Mouse (Mus musculus): ENCODE results near the gene Ccr5.
"Not testable (repeated sequence)": the region's sequence is repeated elsewhere in the genome, so short reads cannot be mapped to it uniquely, and the experiment has no call there.

Gene Ccr5

DNA sequence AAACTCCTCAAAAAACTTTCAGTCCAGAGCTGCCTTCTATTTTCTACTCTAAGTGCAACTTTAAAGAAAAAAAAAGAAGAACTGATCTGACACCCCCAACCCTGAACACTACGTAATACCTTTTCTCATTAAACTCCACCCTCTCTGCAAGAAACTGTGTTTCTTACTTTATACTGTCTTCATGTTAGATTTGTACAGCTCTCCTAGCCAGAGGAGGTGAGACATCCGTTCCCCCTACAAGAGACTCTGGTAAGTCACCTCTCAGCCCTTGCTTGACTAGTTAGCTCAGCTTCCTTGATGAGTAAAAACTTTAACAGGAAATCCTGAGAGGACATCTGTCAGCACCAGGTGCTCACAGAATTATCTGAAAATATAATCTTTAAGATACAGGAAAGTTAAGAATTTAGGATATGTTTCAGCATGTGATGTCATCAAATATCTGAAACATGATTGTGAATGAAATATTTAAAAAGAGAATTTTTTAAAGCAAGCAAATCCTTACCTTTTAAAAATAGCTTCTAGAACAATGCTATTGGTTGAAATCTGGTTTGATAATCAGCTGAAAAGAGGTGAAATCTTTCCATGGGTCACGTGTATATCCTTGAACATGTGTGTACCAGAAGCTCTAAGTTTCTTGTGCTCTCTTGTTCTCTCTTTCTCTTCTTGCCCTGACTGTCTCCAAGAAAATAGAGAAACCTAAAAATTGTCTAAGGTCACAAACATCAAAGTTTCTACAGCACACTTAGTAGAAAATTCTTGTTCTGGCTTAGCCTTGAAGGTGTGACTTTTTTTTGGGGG, at the start of gene Ccr5:
TSS of gene Ccr5 (plus strand) at position 157 of the 798 bp plus-strand sequence.
- DNase-seq (ENCODE audit: low read depth, low spot score): no peak

DNA sequence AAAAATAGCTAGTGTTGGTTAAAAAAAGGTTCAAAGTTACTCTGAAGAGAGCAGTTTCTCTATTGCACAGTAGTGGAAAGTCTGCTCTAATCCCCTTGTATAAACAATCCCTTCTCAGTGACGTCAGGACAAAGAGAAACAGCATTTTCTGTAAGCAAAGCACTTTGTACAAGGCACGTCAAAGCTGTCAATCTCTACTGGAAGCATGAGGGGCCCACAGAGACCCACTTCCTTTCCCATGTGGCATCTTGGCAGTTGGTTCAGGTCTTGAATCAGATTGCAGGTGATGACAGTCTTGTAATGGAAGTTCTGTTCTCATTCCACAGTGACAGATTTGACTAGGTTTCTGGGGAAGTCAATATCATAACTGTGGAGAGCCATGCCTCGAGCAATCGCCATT, 41.5 kb upstream of the Ccr5 start:
- no peak for DNase-seq (ENCODE audit: low read depth, low spot score)

DNA sequence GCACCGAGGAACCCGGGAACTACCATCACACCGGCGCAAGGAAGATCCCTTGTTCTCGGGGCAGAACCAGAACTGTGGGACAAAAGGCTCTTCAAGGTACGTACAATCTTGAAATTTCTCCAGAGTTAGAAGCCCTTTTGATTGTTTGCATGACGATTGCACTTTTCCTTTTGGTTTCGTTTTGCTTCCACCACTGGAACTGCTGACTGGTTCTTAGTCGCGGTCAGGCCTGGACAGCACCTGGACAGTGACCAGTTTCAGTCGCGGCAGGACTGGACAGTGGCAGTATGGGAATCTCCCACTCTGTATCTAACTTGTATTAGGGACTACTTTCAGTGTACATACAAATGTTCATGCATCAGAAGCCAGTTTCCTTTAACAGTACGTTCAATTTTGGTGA, 40.9 kb upstream of the Ccr5 start:
- not testable (repeated sequence) for DNase-seq (ENCODE audit: low read depth, low spot score)

DNA sequence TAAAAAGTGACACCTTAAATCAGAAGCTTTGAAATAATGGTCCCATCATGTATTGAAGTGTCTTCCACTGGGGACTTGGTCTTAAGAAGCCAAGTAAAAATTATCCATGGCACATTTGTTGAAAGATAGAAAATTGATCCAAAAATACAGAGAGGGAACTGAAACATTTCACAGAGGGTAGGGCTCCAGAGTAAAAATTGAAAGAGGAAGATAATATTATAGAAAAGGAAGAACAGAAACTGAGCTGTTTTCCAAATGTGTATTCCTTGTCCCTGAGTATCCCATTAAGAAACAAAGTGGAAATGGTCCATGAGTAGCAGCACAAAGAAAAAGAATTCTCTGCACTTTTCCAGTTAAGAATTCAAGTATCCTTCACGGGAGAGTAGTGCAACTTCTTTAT, 30.9 kb upstream of the Ccr5 start:
- DNase-seq (ENCODE audit: low read depth, low spot score): no peak

DNA sequence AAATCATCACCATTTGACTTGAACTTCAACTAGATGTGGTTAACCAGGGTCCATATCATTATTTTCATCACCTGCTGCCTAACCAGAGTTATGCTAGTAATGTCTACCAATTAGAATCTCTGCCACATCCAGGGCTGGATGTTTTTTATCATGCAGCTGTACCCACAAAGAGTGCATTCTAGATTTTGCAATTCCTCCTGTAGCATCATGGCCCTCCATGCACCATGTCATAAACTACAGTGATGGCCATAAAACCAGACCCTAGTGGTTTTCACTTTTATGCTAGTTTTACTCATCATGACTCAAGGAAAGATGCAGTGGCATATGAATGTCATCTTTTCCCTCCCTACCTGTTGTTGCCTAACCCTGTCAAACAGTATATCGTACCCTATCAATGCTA, 22.2 kb upstream of the Ccr5 start:
- DNase-seq (ENCODE audit: low read depth, low spot score): no peak

DNA sequence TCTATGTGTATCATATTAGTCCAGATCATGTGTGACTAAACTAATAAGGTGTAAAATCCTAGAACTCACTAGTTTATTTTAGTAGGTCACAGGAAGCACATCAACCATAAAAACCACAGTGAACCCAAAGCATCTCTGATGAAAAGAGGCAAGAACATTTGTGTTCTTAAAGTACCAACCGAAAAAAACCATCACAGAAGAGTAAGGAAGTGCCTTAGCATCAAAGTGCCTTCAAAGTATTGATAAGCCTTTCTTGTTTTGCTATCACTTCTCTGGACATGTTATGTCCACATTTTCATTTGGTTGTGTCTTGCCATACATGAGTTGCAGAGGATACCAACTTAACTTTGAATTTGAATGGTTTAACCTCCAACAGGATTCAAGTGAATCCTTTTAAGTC, 21.0 kb upstream of the Ccr5 start:
- no peak for DNase-seq (ENCODE audit: low read depth, low spot score)

DNA sequence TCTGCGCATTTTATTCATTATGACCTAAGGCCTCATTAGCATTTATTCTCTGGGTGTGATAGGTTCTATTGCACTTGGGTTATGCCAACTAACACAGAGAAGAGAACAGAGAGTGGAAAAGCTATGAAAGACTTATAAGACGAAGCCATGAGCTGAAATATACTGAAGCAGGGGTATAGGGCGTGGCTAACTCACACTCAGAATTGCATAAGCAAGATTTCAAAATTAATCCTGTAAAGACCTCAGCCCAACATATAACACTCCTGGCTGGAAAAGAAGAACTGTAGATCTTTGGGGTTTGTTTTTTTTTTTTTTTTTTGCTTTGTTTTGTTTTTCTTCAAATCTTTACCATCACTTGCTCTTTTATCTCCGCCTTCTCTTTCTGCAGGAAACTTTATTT, 19.6 kb upstream of the Ccr5 start, which contains the start of gene Ccr2:
TSS of gene Ccr2 (plus strand) at position 228 of the 400 bp plus-strand sequence.
- no peak for DNase-seq (ENCODE audit: low read depth, low spot score)

DNA sequence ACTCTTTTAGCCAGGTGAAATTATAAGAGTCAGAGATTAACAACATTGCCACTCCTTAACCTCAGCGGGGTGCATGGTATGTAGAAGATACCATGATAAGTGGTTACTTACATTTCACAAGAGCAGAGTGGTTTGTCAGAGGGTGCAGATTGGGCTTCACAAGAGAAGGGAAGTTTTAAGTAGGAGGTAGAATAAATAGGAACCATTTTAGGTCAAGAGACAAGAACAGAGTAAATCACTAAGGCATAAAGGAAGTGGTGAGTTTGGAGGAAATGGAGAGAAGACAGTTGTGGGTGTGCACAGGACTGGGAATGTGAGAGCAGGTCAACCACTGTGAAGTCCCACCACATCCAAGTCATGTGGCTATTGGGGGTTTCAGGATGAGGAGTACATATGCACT, 18.1 kb upstream of the Ccr5 start:
- DNase-seq (ENCODE audit: low read depth, low spot score): no peak

DNA sequence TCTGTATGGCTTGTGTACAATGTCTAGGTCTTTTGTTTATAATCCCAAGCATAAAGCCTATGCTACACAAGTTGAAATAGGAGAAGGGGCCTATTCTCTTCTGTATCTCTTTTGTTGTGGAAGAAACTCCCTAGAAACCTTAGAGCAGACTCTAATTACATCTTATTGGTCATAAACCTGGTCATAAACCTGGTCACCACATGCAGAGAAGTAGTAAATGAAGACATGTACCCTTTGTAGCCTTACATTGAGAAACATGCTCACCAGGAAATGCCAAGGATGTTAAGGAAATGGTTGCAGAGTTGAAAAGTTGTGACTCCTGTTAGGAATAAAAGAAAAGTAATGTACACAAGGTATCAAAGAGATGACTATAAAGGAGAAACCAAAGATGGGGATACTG, 16.1 kb upstream of the Ccr5 start:
- DNase-seq (ENCODE audit: low read depth, low spot score): no peak

DNA sequence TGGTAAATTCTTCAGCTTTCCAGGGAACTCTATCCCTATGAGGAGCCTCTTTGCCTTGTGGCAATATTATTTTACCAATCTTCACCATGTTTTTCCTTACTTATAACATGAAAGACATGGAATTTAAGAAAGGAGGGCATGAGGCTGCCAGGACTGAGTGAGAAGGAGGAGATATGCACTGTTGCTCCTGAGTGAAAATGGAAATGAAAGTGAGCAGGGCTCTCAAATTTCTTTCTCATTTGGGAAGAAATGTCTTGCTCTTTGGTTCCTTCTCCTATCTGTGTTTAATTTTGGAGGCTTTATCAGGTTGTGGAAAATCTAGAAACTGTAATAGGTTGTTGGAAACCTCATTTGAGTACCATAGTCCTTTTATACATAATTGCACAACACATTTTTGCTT, 14.1 kb upstream of the Ccr5 start:
- DNase-seq (ENCODE audit: low read depth, low spot score): no peak

DNA sequence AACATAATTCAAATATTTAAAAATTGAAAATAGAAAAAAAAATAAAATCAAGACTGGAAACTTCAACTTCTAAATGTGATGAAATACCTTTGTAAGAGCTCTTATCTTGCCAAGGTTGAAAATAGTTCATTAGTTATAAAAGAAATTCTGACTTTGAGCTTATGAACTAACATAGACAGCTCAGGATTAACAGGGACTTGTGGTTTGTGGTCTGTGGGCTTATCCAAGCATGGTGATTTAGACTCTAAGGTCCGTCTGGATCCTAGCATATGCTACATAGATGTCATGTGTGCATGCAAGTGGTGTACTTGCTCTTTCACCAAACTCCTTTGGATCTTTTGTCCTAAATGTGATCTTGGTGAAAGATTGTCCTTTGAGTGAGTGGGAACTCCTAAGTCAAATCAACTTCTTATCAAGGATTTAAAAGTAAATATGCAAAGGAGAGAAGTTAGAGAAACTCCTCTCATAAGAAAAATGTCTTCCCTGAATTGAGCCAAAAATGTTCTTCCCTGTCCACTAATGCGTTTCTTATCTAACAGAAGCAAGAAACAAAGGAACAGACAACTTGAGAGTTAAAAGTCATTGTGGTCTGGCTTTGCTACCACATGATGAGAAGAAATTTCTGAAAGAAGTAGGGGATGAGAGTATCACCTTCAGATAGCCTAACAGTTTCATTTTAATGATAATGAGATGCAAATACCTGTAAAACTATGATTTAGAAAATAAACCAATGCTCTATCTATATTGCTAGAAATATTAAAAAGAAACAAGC, 12.8 kb upstream of the Ccr5 start:
- no peak for DNase-seq (ENCODE audit: low read depth, low spot score)

DNA sequence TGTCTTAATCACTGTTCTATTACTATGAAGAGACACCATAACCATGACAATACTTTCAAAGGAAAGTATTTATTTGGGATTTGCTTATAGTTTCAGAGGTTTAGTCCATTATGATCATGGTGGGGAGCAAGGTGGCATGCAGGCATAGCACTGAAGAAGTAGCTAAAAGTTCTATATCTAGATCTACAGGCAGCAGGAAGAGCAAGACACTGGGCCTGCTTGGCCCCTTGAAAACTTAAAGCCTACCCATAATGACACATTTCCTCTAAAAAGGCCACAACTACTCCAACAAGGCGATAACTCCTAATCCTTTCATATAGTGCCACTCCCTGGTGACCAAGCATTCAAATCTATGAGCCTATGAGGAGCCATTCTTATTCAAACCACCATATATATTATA, 9.3 kb upstream of the Ccr5 start:
- no peak for DNase-seq (ENCODE audit: low read depth, low spot score)

DNA sequence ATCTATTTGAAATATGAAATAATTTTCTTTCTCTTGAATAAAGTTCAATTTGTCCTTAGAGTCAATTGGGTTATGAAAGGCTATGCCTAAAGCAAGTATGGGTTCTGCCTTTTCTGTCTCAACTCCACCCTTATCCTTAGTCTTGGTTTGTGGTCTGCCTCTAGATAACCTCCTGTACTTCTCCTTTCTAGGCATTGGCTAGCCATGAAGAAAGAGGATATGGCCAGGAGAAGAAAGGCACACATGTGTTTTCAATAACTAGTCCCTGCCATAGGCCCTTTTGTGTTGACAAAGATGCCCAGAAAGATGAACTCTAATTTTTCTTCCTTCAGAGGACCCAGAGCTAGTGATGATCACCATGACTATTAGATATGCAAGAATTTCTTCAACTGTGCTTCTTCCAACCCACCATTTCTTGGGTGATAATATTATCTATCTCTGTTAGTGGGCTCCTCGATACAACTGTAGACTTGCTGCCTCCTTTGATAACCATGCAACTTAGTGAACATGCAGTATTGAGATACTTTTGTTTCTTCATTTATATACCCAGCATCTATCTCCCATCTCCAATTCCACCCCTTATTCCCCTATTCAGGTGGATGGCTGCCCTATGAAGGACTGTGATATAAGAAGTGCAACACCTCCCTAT, 8.6 kb upstream of the Ccr5 start:
- no peak for DNase-seq (ENCODE audit: low read depth, low spot score)

DNA sequence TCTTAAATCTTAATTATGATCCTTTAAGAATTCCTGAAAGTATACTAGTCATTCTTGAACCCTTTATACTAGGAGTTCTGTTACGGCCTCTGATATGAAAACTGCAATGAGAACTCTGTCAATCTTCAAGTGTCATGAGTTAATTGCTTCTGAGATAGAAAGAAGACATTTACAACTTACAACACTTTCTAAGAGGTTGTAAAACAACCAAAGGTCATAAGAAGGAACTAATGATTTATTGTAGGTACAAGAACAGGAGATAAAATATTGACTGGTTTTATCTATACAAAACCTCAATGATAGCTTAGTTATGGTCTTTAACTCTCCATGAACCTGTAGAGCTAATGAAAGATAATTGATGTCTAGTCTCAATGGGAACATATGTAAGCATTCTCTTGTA, 7.6 kb upstream of the Ccr5 start:
- DNase-seq (ENCODE audit: low read depth, low spot score): no peak

DNA sequence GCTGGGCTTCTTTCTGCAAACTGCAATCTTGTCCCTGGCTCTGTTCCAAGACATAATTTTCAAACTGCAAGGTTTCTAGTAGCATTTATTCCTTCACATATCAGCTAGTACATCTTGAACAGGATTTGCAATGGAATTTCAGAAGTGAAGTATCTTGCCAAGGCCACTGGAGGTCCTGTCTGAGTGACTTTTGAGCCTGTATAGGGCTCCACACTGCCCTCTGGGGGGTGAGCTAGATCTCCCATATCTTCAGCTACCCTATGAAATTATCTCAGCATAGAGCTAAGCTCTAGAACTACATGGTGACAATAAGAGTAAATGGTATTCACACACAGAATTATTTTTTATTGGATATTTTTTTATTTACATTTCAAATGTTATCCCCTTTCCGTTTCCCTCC, 2.9 kb upstream of the Ccr5 start:
- DNase-seq (ENCODE audit: low read depth, low spot score): no peak

DNA sequence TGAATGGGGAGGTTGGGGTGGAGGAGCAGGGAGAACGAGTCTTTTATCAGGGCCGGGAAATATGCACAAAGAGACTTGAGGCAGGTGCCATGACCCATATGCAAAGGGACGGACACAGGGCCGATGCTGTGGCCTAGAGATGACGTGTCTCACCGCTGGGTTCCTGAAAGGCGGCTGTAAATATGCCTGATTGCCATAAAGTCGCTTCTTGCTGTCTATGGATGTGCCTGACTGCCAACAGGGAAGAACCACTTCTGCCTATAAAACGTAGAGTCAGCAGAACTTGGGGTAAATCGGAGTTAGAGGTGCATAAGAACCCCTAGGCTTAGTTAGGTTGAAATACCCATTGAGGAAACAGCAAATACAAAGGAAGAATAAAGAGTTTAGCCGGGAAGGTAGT, 4.2 kb downstream of the Ccr5 start:
- no peak for DNase-seq (ENCODE audit: low read depth, low spot score)

DNA sequence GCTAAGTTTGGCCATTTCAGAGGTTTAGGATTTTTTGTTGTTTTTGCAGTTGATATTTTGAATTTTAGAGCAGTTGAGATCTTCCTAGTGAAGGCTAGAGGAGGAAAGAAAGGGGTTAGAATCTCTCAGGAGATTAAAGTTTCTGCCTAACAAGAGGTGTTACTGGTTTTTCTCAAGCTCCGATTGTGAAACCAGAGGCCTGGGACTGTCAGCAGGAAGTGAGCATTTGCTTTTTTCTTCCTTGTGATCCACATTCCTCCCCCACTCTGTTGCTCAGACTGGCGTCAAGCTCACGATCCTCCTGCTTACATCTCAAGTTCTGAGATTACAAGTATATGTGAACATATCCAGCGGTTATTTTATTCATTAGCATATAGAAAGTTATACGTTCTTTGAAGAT, 5.0 kb downstream of the Ccr5 start:
- DNase-seq (ENCODE audit: low read depth, low spot score): peak; percentile 13

DNA sequence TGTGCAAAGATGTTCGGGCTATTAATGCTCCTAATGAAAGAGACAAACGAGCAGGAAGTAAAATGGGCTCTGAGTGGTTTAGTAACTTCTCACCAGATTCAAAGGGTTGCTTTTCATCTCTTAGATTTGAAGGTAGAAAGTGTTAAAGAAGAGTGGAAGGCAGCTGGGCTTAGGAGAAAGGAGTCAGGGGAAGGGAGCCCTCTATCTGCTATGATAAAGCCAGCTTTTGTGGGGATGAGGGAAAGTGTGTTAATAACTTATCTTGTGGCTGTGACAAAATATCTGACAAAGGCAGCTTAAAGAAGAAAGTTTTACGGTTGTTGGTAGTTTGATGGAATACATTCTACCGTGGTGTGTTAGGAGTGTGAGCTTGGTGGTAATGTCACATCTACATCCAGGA, 6.1 kb downstream of the Ccr5 start:
- DNase-seq (ENCODE audit: low read depth, low spot score): no peak

DNA sequence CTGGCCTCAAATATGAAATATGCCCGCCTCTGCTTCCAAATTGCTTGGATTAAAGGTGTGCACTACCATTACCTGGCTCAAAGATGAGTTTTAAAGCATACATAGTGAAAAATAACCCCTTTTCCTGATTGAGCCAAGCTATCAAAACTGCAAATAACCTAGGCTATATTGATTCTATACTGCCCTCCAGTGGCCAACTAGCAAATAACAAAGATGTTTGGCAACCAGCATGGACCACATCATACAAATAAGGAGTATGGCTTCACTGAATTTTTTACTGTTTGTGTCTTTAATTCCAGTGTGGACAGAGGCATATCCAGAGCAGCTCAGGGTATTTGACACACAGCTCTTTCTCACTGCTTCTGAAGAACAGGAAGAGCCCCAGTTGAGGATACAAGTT, 7.0 kb downstream of the Ccr5 start:
- DNase-seq (ENCODE audit: low read depth, low spot score): no peak

DNA sequence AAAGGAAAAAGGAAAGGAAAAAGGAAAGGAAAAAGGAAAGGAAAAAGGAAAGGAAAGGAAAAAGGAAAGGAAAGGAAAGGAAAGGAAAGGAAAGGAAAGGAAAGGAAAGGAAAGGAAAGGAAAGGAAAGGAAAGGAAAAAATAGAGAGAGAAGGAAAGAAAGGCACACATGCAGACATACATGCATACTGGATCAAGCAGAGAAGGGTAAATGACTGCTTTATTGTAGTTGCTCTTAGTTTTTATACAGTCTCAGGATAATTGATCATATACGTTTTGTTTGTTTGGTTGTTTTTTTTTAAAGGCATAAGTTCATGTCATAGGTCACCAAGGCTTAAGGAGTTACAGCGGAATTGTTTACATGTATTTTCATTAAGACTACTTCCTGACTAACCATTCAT, 11.6 kb downstream of the Ccr5 start:
- DNase-seq (ENCODE audit: low read depth, low spot score): not testable (repeated sequence)

DNA sequence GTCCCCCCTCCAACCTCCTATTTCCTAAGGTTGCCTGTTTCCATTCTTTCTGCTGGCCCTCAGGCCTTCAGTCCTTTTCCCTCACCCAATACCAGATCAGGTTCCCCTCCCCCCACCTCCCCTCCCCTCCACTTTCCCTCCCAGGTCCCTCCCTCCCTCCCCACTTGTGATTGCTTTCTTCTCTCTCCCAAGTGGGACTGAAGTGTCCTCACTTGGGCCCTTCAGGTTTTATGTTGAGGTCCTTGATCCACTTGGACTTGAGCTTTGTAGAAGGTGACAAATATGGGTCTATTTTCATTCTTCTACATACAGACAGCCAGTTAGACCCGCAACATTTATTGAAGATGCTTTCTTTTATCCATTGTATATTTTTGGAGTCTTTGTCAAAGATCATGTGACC, 13.6 kb downstream of the Ccr5 start:
- DNase-seq (ENCODE audit: low read depth, low spot score): not testable (repeated sequence)

DNA sequence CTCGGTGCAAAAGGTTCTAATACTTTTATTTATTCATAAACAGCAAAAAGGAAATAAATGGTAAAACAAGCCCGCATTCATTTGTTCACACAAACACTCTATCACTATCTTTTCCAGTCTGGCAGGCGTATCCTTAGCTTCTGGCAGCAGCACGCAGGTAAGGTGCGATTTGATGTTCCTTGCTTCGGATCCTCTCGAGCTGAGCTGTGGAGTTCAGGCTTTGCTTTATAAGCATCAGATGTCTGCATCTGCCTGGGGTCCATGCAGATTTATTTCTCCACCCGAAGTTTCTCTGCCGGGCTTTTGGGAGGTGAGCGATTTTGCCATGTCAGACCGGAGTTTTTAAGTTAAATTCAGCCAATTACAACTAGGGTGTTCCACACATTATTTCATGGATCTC, 16.3 kb downstream of the Ccr5 start:
- DNase-seq (ENCODE audit: low read depth, low spot score): no peak
